Mouse (Mus musculus) fibroblast of lung, adult 2 months (primary cell): ENCODE results near the gene Glud1.

Experiments
- DNase-seq: peaks from one replicate; pipeline ENCODE4 v3.0.0-alpha.2; 2011; ENCODE audit warnings: low read depth

Gene Glud1

GRCm38 (mm10) chr14:34378560-34379331 lies 68.2 kb downstream of the Glud1 start:
- DNase-seq, result peak; percentile 94

- DNase-seq, result no peak
Measured at GRCm38 (mm10) chr14:34382921-34383704, 72.6 kb downstream of the Glud1 start.

DNA sequence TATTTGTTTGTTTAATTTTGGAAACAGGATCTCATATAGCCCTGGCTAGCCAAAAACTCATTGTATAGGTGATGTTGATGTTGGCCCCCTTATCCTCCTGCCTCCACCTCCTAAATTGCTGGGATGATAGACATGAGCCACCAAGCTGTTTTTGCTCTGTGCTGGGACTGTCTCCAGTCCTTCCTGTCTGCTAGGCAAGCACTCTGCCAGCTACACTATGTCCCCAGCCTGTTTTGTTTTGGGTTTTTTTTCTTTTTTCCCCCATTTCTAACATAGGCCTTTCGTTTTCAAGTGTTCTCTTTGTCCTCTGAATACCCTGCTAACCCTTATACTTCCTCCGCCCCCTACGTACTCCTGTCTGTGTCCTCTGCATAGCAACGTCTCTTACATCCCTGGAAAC lies 82.8 kb downstream of the Glud1 start:
- no peak for DNase-seq
